ENCODE assay signal across 23 mouse cellular contexts in the genomic region with DNA sequence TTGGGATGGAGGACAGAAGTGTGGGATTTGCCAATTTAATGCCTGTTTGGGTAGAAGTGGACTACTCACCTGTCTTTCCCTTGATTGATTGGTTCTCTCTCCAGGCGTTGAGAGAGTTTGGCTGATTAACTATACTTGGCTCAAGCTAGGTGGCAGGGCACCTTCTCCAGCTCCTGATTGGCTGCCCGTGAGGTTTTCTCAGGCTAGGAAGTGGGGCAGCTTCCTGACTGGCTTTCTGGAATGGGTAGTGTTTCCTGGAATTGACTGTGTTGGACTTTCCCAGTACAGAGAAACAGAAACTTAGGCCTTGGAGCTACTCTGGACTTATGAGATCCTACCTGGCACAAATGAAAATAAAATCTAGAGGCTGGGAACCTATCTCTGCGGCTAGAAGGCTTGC. TPM values are rescaled to one million over a fixed set of nuclear protein-coding genes. Genes with fewer than 3 reads are reported as not detected.
DNase-seq lines count a peak whose midpoint lies in the region; ATAC-seq and TF ChIP-seq lines count a peak whose summit lies in the region.
"Had no signal": no experiment of that assay in that cellular context is flagged by ENCODE, and none has a peak within 500 bp of the region (broad histone marks: within the 10 kb centered on the region; RNA-seq: fewer than 3 reads in every experiment).

No protein-coding gene starts in this region.

- no peak overlapping the region for H3K4me3 ChIP-seq in kidney, adult 2 months (ENCODE audit: insufficient read depth, low read depth, low read length)
- H3K4me3 ChIP-seq in spleen, adult 2 months (ENCODE audit: extremely low read depth, insufficient read depth, insufficient read length): no peak overlapping the region
- no peak overlapping the region for H3K4me3 ChIP-seq in lung, postnatal 0 days (ENCODE audit: low read depth, low read length)
- no peak overlapping the region for H3K4me3 ChIP-seq in stomach, postnatal 0 days (ENCODE audit: low read depth, low read length)
- H3K4me3 ChIP-seq in forebrain, postnatal 0 days (ENCODE audit: low read depth, low read length): no peak overlapping the region
- H3K4me3 ChIP-seq: forebrain, embryonic 15.5 days; heart, embryonic 12.5 days; limb, embryonic 15.5 days; lung, embryonic 15.5 days; midbrain, embryonic 10.5 days; neural tube, embryonic 12.5 days had no signal

- no peaks in the 10 kb centered on the region for H3K27me3 ChIP-seq in kidney, adult 2 months (replicated peaks; ENCODE audit: control insufficient read depth, insufficient read depth, low read length)
- H3K27me3 ChIP-seq in spleen, adult 2 months (ENCODE audit: control insufficient read depth, insufficient read depth, low read length): no peaks in the 10 kb centered on the region
- H3K27me3 ChIP-seq in lung, postnatal 0 days (replicated peaks; ENCODE audit: insufficient read depth, low read length): no peaks in the 10 kb centered on the region
- no peaks in the 10 kb centered on the region for H3K27me3 ChIP-seq in stomach, postnatal 0 days (ENCODE audit: control insufficient read depth, insufficient read depth, low read length)
- H3K27me3 ChIP-seq in forebrain, postnatal 0 days (ENCODE audit: insufficient read depth, low read length): no peaks in the 10 kb centered on the region
- H3K27me3 ChIP-seq: forebrain, embryonic 15.5 days; heart, embryonic 12.5 days; limb, embryonic 15.5 days; lung, embryonic 15.5 days; neural tube, embryonic 12.5 days had no signal

- no peaks in the 10 kb centered on the region for H3K36me3 ChIP-seq in kidney, adult 2 months (ENCODE audit: control insufficient read depth, insufficient read depth, low read length)
- H3K36me3 ChIP-seq in spleen, adult 2 months (ENCODE audit: control insufficient read depth, insufficient read depth, low read length): no peaks in the 10 kb centered on the region
- H3K36me3 ChIP-seq in lung, postnatal 0 days (ENCODE audit: insufficient read depth, low read length): no peaks in the 10 kb centered on the region
- no peaks in the 10 kb centered on the region for H3K36me3 ChIP-seq in stomach, postnatal 0 days (ENCODE audit: control insufficient read depth, insufficient read depth, low read length)
- no peaks in the 10 kb centered on the region for H3K36me3 ChIP-seq in forebrain, postnatal 0 days (ENCODE audit: insufficient read depth)
- H3K36me3 ChIP-seq: forebrain, embryonic 15.5 days; G1E; heart, embryonic 12.5 days; limb, embryonic 15.5 days; lung, embryonic 15.5 days; midbrain, embryonic 10.5 days; neural tube, embryonic 12.5 days had no signal

- H3K9ac ChIP-seq in lung, postnatal 0 days (replicated peaks; ENCODE audit: low read depth): no peak overlapping the region
- H3K9ac ChIP-seq in stomach, postnatal 0 days (ENCODE audit: low read length): no peak overlapping the region
- H3K9ac ChIP-seq in forebrain, postnatal 0 days: no peak overlapping the region
- H3K9ac ChIP-seq: forebrain, embryonic 15.5 days; heart, embryonic 12.5 days; limb, embryonic 15.5 days; lung, embryonic 15.5 days; neural tube, embryonic 12.5 days had no signal

- TF ChIP-seq EP300 in lung, postnatal 0 days (IDR thresholded peaks at IDR 0.05): peak; percentile 28; the same call in 1 of the 2 replicates
- TF ChIP-seq EP300 in stomach, postnatal 0 days (optimal IDR thresholded peaks at IDR 0.05): no peak

- peak; percentile 83 for DNase-seq in kidney, adult 2 months
- DNase-seq in kidney, adult 18-20 months: no peak
- no peak for DNase-seq in spleen, adult 2 months (ENCODE audit: low read depth in 1 of 2, low spot score in 2 of 2)
- DNase-seq in spleen, adult 12 weeks (ENCODE audit: low spot score): no peak
- peak; percentile 18 for DNase-seq in lung, postnatal 0 days (ENCODE audit: low spot score)
- DNase-seq in stomach, postnatal 0 days (ENCODE audit: low spot score): peak; percentile 17
- DNase-seq in forebrain, postnatal 0 days: no peak
- no peak for DNase-seq in cerebellum, adult 9-11 months
- DNase-seq: cerebellum, postnatal 14 days; heart, postnatal 36 days; thymus, postnatal 4 days had no signal

- 41% methylated on average over 3 of the region's 3 CpGs for WGBS in kidney, adult 2 months
- WGBS in spleen, adult 2 months: 53% methylated on average over 3 of the region's 3 CpGs
- 31% methylated on average over 3 of the region's 3 CpGs for WGBS in lung, postnatal 0 days
- WGBS in stomach, postnatal 0 days: 58% methylated on average over 3 of the region's 3 CpGs
- WGBS in forebrain, postnatal 0 days: 76% methylated on average over 3 of the region's 3 CpGs

- no peak for TF ChIP-seq CTCF in kidney, adult 2 months (conservative IDR thresholded peaks at IDR 0.05; ENCODE audit: insufficient read depth, insufficient read length, low read depth, low read length)
- no peak for TF ChIP-seq CTCF in spleen, adult 2 months (IDR thresholded peaks at IDR 0.05; ENCODE audit: extremely low read depth, insufficient read depth, insufficient read length, insufficient replicate concordance)
- no peak for TF ChIP-seq CTCF in lung, postnatal 0 days (IDR thresholded peaks at IDR 0.05)
- no peak for TF ChIP-seq CTCF in stomach, postnatal 0 days (IDR thresholded peaks at IDR 0.05; ENCODE audit: low read depth)
- no peak for TF ChIP-seq CTCF in forebrain, postnatal 0 days (IDR thresholded peaks at IDR 0.05; ENCODE audit: low read depth)

- no peaks in the 10 kb centered on the region for H3K9me3 ChIP-seq in lung, postnatal 0 days (ENCODE audit: low read length)
- no peaks in the 10 kb centered on the region for H3K9me3 ChIP-seq in stomach, postnatal 0 days (ENCODE audit: control insufficient read depth, low read length)
- H3K9me3 ChIP-seq in forebrain, postnatal 0 days (ENCODE audit: low read length): no peaks in the 10 kb centered on the region
- H3K9me3 ChIP-seq: forebrain, embryonic 15.5 days; G1E; heart, embryonic 12.5 days; limb, embryonic 15.5 days; lung, embryonic 15.5 days; midbrain, embryonic 10.5 days; neural tube, embryonic 12.5 days had no signal

- peak; percentile 70 for ATAC-seq in lung, postnatal 0 days
- no peak for ATAC-seq in stomach, postnatal 0 days (ENCODE audit: low FRiP score, low TSS enrichment)
- no peak for ATAC-seq in forebrain, postnatal 0 days
- ATAC-seq: forebrain, embryonic 15.5 days; hindbrain, postnatal 0 days had no signal

- H3K4me1 ChIP-seq in kidney, adult 2 months (ENCODE audit: control insufficient read depth, insufficient read depth, low read length): peaks cover 3% of the 10 kb centered on the region; the same call in 1 of the 2 replicates
- H3K4me1 ChIP-seq in spleen, adult 2 months (ENCODE audit: control insufficient read depth, insufficient read depth, insufficient read length): no peaks in the 10 kb centered on the region
- no peaks in the 10 kb centered on the region for H3K4me1 ChIP-seq in lung, postnatal 0 days (ENCODE audit: insufficient read depth, low read depth, low read length)
- no peaks in the 10 kb centered on the region for H3K4me1 ChIP-seq in stomach, postnatal 0 days (replicated peaks; ENCODE audit: control insufficient read depth, insufficient read depth)
- H3K4me1 ChIP-seq in forebrain, postnatal 0 days (ENCODE audit: insufficient read depth): no peaks in the 10 kb centered on the region
- H3K4me1 ChIP-seq: forebrain, embryonic 15.5 days; limb, embryonic 15.5 days; lung, embryonic 15.5 days; midbrain, embryonic 10.5 days; neural tube, embryonic 12.5 days had no signal

- no peak overlapping the region for H3K4me2 ChIP-seq in lung, postnatal 0 days (replicated peaks; ENCODE audit: low read depth, low read length)
- H3K4me2 ChIP-seq in stomach, postnatal 0 days (replicated peaks; ENCODE audit: low read depth): no peak overlapping the region
- H3K4me2 ChIP-seq in forebrain, postnatal 0 days (ENCODE audit: low read depth): no peak overlapping the region
- H3K4me2 ChIP-seq: forebrain, embryonic 15.5 days; heart, embryonic 12.5 days; limb, embryonic 15.5 days; lung, embryonic 15.5 days; neural tube, embryonic 12.5 days had no signal

- TF ChIP-seq POLR2A in kidney, adult 2 months (IDR thresholded peaks at IDR 0.05; ENCODE audit: low read depth, low read length): no peak
- TF ChIP-seq POLR2A in spleen, adult 2 months (IDR thresholded peaks at IDR 0.05; ENCODE audit: low read depth, low read length): no peak

- peak overlapping the region; percentile 73 for H3K27ac ChIP-seq in kidney, adult 2 months (ENCODE audit: insufficient read depth, low read depth, low read length)
- H3K27ac ChIP-seq in spleen, adult 2 months (ENCODE audit: insufficient read depth, low read length): peak overlapping the region; percentile 11
- H3K27ac ChIP-seq in lung, postnatal 0 days (ENCODE audit: low read length): no peak overlapping the region
- H3K27ac ChIP-seq in stomach, postnatal 0 days (replicated peaks): no peak overlapping the region
- no peak overlapping the region for H3K27ac ChIP-seq in forebrain, postnatal 0 days (ENCODE audit: low read depth, low read length)
- H3K27ac ChIP-seq: forebrain, embryonic 15.5 days; hindbrain, postnatal 0 days; limb, embryonic 15.5 days; lung, embryonic 15.5 days; midbrain, embryonic 10.5 days; neural tube, embryonic 12.5 days had no signal

RNA-seq across cellular contexts. Expression of a gene that starts 0.6 kb away (rescaled TPM):
- polyA plus RNA-seq in kidney, adult 2 months (2012; rRNA removed): not detected in 2 replicates
- polyA plus RNA-seq in spleen, adult 2 months (2012; rRNA removed): 0.22 TPM in 1 of 2 replicates, not detected in the other
- not detected in 2 replicates for polyA plus RNA-seq in lung, postnatal 0 days (2015; fragmentation: Nextera tagmentation; extraction: Ambion mirVana)
- polyA plus RNA-seq in stomach, postnatal 0 days (2015; fragmentation: Nextera tagmentation; extraction: Ambion mirVana): not detected in 2 replicates
- total RNA-seq in forebrain, postnatal 0 days (2014; rRNA removed): not detected in 2 replicates
- polyA plus RNA-seq in forebrain, postnatal 0 days (2015; fragmentation: Nextera tagmentation; extraction: Ambion mirVana): not detected in 2 replicates
- total RNA-seq: G1E; heart, postnatal 36 days; hindbrain, postnatal 0 days; layer of hippocampus, postnatal 25 days; left cerebral cortex, postnatal 25 days; monocyte, adult 5-6 weeks had no signal
- polyA plus RNA-seq: forebrain, embryonic 15.5 days; G1E; heart, embryonic 12.5 days; hindbrain, postnatal 0 days; large intestine, adult 2 months; limb, embryonic 15.5 days; lung, embryonic 15.5 days; midbrain, embryonic 10.5 days; neural tube, embryonic 12.5 days had no signal

RNA-seq across cellular contexts. Expression of a gene that starts 2.5 kb away (rescaled TPM):
- polyA plus RNA-seq in kidney, adult 2 months (2012; rRNA removed): 0.26 and 0.28 TPM in 2 replicates
- 0.46 and 0.53 TPM in 2 replicates for polyA plus RNA-seq in spleen, adult 2 months (2012; rRNA removed)
- 0.14 TPM in 1 of 2 replicates, not detected in the other for polyA plus RNA-seq in lung, postnatal 0 days (2015; fragmentation: Nextera tagmentation; extraction: Ambion mirVana)
- polyA plus RNA-seq in stomach, postnatal 0 days (2015; fragmentation: Nextera tagmentation; extraction: Ambion mirVana): 0.38 and 0.50 TPM in 2 replicates
- total RNA-seq in forebrain, postnatal 0 days (2014; rRNA removed): 0.05 TPM in 1 of 2 replicates, not detected in the other
- not detected in 2 replicates for polyA plus RNA-seq in forebrain, postnatal 0 days (2015; fragmentation: Nextera tagmentation; extraction: Ambion mirVana)
- total RNA-seq: hindbrain, postnatal 0 days; left cerebral cortex, postnatal 25 days; monocyte, adult 5-6 weeks had no signal
- polyA plus RNA-seq: forebrain, embryonic 15.5 days; G1E; heart, embryonic 12.5 days; midbrain, embryonic 10.5 days; neural tube, embryonic 12.5 days had no signal

RNA-seq across cellular contexts. Expression of a gene that starts 36.7 kb away (rescaled TPM):
- polyA plus RNA-seq in kidney, adult 2 months (2012; rRNA removed): not detected in 2 replicates
- not detected in 2 replicates for polyA plus RNA-seq in spleen, adult 2 months (2012; rRNA removed)
- polyA plus RNA-seq in lung, postnatal 0 days (2015; fragmentation: Nextera tagmentation; extraction: Ambion mirVana): not detected in 2 replicates
- not detected in 2 replicates for polyA plus RNA-seq in stomach, postnatal 0 days (2015; fragmentation: Nextera tagmentation; extraction: Ambion mirVana)
- not detected in 2 replicates for total RNA-seq in forebrain, postnatal 0 days (2014; rRNA removed)
- polyA plus RNA-seq in forebrain, postnatal 0 days (2015; fragmentation: Nextera tagmentation; extraction: Ambion mirVana): not detected in 2 replicates
- total RNA-seq: G1E; heart, postnatal 36 days; hindbrain, postnatal 0 days; layer of hippocampus, postnatal 25 days; left cerebral cortex, postnatal 25 days; monocyte, adult 5-6 weeks had no signal
- polyA plus RNA-seq: forebrain, embryonic 15.5 days; G1E; heart, embryonic 12.5 days; hindbrain, postnatal 0 days; large intestine, adult 2 months; limb, embryonic 15.5 days; lung, embryonic 15.5 days; midbrain, embryonic 10.5 days; neural tube, embryonic 12.5 days had no signal

RNA-seq across cellular contexts. Expression of a gene that starts 44.7 kb away (rescaled TPM):
- polyA plus RNA-seq in kidney, adult 2 months (2012; rRNA removed): 0.08 and 0.16 TPM in 2 replicates
- polyA plus RNA-seq in spleen, adult 2 months (2012; rRNA removed): 4.4 and 16.3 TPM in 2 replicates
- 0.25 TPM in 2 replicates for polyA plus RNA-seq in lung, postnatal 0 days (2015; fragmentation: Nextera tagmentation; extraction: Ambion mirVana)
- polyA plus RNA-seq in stomach, postnatal 0 days (2015; fragmentation: Nextera tagmentation; extraction: Ambion mirVana): 0.05 and 0.08 TPM in 2 replicates
- not detected in 2 replicates for total RNA-seq in forebrain, postnatal 0 days (2014; rRNA removed)
- polyA plus RNA-seq in forebrain, postnatal 0 days (2015; fragmentation: Nextera tagmentation; extraction: Ambion mirVana): not detected in 2 replicates
- total RNA-seq: hindbrain, postnatal 0 days; layer of hippocampus, postnatal 25 days; left cerebral cortex, postnatal 25 days had no signal
- polyA plus RNA-seq: G1E; heart, embryonic 12.5 days; hindbrain, postnatal 0 days; midbrain, embryonic 10.5 days; neural tube, embryonic 12.5 days had no signal

Comparison
In these comparisons a context has a peak if more than half of its experiments do, and no peak if none do; other contexts are left out.
1. DNase-seq: peak in kidney, adult 2 months (single experiment), lung, postnatal 0 days (single experiment) and stomach, postnatal 0 days (single experiment); none in kidney, adult 18-20 months (single experiment), spleen, adult 2 months (0 of 2), spleen, adult 12 weeks (single experiment), forebrain, postnatal 0 days (single experiment) and cerebellum, adult 9-11 months (single experiment).
2. H3K27ac ChIP-seq: peak in kidney, adult 2 months (single experiment) and spleen, adult 2 months (single experiment); none in lung, postnatal 0 days (single experiment), stomach, postnatal 0 days (single experiment) and forebrain, postnatal 0 days (single experiment).